In the genomic region with DNA sequence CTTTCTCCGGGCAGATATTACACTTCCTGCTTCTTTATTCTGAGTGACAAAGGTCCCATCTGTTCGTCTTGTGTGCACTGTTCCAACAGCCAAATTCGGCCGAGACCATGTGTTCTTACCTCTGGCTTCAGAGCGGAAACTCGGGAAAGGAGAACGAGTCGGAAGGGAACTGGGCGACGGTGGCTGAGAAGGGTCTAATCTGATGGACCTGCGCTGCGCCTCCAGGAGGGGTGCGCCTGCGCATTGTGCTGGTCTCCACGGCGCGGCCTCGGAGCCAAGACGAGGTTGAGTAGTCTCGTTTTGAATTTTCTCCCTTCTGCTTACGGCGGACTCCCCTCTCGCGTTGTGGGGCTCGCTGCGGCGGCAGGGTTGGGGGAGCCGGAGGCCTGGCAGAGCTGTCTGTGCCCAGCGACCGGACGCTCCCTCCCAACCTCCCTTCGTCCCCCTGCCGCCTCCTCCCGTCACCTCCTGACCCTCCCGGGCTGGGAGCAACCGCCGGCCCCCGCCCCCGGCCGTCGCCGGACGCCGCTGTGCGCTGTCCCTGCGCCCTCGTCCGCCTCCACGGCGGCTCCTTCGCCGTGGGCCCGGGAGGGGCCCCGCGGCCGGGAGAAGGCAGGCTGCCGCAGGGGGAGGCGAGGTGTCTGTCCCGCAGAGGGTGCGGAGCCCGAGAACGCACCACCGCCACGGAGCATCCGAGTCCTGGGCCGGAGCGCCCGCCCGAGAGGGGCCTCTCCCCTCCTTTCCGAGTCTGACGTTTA, we compare ENCODE assay signal across 8 mouse cellular contexts. TPM values are rescaled to one million over a fixed set of nuclear protein-coding genes. Genes with fewer than 3 reads are reported as not detected.
DNase-seq lines count a peak whose midpoint lies in the region; ATAC-seq and TF ChIP-seq lines count a peak whose summit lies in the region.

A gene (plus strand): TSS at position 224 of the 758 bp plus-strand sequence.
A gene (minus strand): TSS at position 622 of the 758 bp plus-strand sequence.

- peak; percentile 51 for TF ChIP-seq POLR2A in ES-Bruce4 (IDR thresholded peaks at IDR 0.05; ENCODE audit: insufficient read depth, low read length)

- TF ChIP-seq CTCF in ES-Bruce4 (IDR thresholded peaks at IDR 0.05; ENCODE audit: low read depth, low read length), result no peak
- no peak for TF ChIP-seq CTCF in liver, postnatal 0 days (IDR thresholded peaks at IDR 0.05; ENCODE audit: low read depth)

- peak; percentile 89 for ATAC-seq in cerebellum, adult (ENCODE audit: insufficient number of reproducible peaks, low FRiP score, low TSS enrichment)
- ATAC-seq in forebrain, embryonic 13.5 days, result peak; percentile 98
- peak; percentile 98 for ATAC-seq in liver, postnatal 0 days
- ATAC-seq in neural tube, embryonic 14.5 days (ENCODE audit: low read depth), result peak; percentile 97

- peak within 1 kb of the TSS; percentile 75 for H3K27ac ChIP-seq in ES-Bruce4 (ENCODE audit: insufficient read depth, low read length)
- H3K27ac ChIP-seq in forebrain, embryonic 13.5 days, result peak within 1 kb of the TSS; percentile 96
- peak within 1 kb of the TSS; percentile 94 for H3K27ac ChIP-seq in liver, postnatal 0 days (ENCODE audit: low read depth)
- peak within 1 kb of the TSS; percentile 93 for H3K27ac ChIP-seq in neural tube, embryonic 14.5 days (ENCODE audit: low read depth, low read length)

- H3K9me3 ChIP-seq in ES-Bruce4 (replicated peaks; ENCODE audit: control insufficient read depth, insufficient read depth, low read length, poor library complexity, severe bottlenecking), result no peaks in the 10 kb centered on the region
- H3K9me3 ChIP-seq in forebrain, embryonic 13.5 days (replicated peaks), result no peaks in the 10 kb centered on the region
- H3K9me3 ChIP-seq in liver, postnatal 0 days (ENCODE audit: low read length), result no peaks in the 10 kb centered on the region
- no peaks in the 10 kb centered on the region for H3K9me3 ChIP-seq in neural tube, embryonic 14.5 days (ENCODE audit: control insufficient read depth, low read length)

- peak; percentile 98 for DNase-seq in heart, postnatal 10 days
- peak; percentile 96 for DNase-seq in large intestine, adult 2 months (ENCODE audit: low read depth, low spot score)
- DNase-seq in liver, postnatal 0 days, result peak; percentile 96
- peak; percentile 97 for DNase-seq in testis, postnatal 10 days (ENCODE audit: low spot score)

- H3K36me3 ChIP-seq in ES-Bruce4 (ENCODE audit: control insufficient read depth, insufficient read depth, low read length, poor library complexity, severe bottlenecking), result peaks cover 13% of the 10 kb centered on the region
- peaks cover 8% of the 10 kb centered on the region for H3K36me3 ChIP-seq in forebrain, embryonic 13.5 days (ENCODE audit: poor library complexity, severe bottlenecking)
- H3K36me3 ChIP-seq in liver, postnatal 0 days (replicated peaks; ENCODE audit: insufficient read depth, low read length), result peaks cover 7% of the 10 kb centered on the region; the same call in 1 of the 2 replicates
- peaks cover 6% of the 10 kb centered on the region; the same call in 1 of the 2 replicates for H3K36me3 ChIP-seq in neural tube, embryonic 14.5 days (ENCODE audit: control insufficient read depth, insufficient read depth, low read length)

- intact Hi-C loops in heart, postnatal 10 days (cut with DNase I), result loop anchor here (10.0 kb wide), 1 partner anchor 213 kb away; no protein-coding TSS in a partner anchor

- no peaks in the 10 kb centered on the region for H3K4me1 ChIP-seq in ES-Bruce4 (ENCODE audit: control insufficient read depth, insufficient read depth, low read length)
- H3K4me1 ChIP-seq in forebrain, embryonic 13.5 days, result peaks cover 15% of the 10 kb centered on the region
- peaks cover 11% of the 10 kb centered on the region for H3K4me1 ChIP-seq in liver, postnatal 0 days (ENCODE audit: insufficient read depth)
- H3K4me1 ChIP-seq in neural tube, embryonic 14.5 days (ENCODE audit: control insufficient read depth, insufficient read depth, low read length), result peaks cover 4% of the 10 kb centered on the region; the same call in 1 of the 2 replicates

- TF ChIP-seq EP300 in ES-Bruce4 (IDR thresholded peaks at IDR 0.05; ENCODE audit: insufficient read depth, low read depth, low read length), result 0 out of 2 replicates have a peak, but pooled peaks have one; percentile 12
- TF ChIP-seq EP300 in liver, postnatal 0 days (IDR thresholded peaks at IDR 0.05; ENCODE audit: low read depth), result no peak

- H3K9ac ChIP-seq in ES-Bruce4 (ENCODE audit: low read depth, poor library complexity, severe bottlenecking), result peak within 1 kb of the TSS; percentile 92
- H3K9ac ChIP-seq in forebrain, embryonic 13.5 days, result peak within 1 kb of the TSS; percentile 96
- H3K9ac ChIP-seq in liver, postnatal 0 days (replicated peaks), result peak within 1 kb of the TSS; percentile 94
- peak within 1 kb of the TSS; percentile 95 for H3K9ac ChIP-seq in neural tube, embryonic 14.5 days (replicated peaks; ENCODE audit: low read depth, low read length)

- H3K4me3 ChIP-seq in ES-Bruce4 (ENCODE audit: low read depth, low read length), result peak within 1 kb of the TSS; percentile 99
- H3K4me3 ChIP-seq in forebrain, embryonic 13.5 days, result peak within 1 kb of the TSS; percentile 90
- peak within 1 kb of the TSS; percentile 77 for H3K4me3 ChIP-seq in liver, postnatal 0 days (ENCODE audit: low read depth, low read length)
- H3K4me3 ChIP-seq in neural tube, embryonic 14.5 days (ENCODE audit: low read depth, low read length), result peak within 1 kb of the TSS; percentile 70

- peak within 1 kb of the TSS; percentile 75 for H3K4me2 ChIP-seq in forebrain, embryonic 13.5 days
- peak within 1 kb of the TSS; percentile 81 for H3K4me2 ChIP-seq in liver, postnatal 0 days (ENCODE audit: low read depth, low read length)
- H3K4me2 ChIP-seq in neural tube, embryonic 14.5 days (ENCODE audit: low read depth, low read length), result peak within 1 kb of the TSS; percentile 76

- WGBS in forebrain, embryonic 13.5 days, result under 1% methylated on average over 68 of the region's 71 CpGs
- under 1% methylated on average over 71 of the region's 71 CpGs for WGBS in large intestine, adult 2 months
- WGBS in liver, postnatal 0 days (ENCODE audit: insufficient replicate concordance), result under 1% methylated on average over 69 of the region's 71 CpGs
- 2% methylated on average over 65 of the region's 71 CpGs for WGBS in neural tube, embryonic 14.5 days

- no peaks in the 10 kb centered on the region for H3K27me3 ChIP-seq in ES-Bruce4 (ENCODE audit: control insufficient read depth, insufficient read depth, low read length, poor library complexity, severe bottlenecking)
- H3K27me3 ChIP-seq in forebrain, embryonic 13.5 days, result no peaks in the 10 kb centered on the region
- no peaks in the 10 kb centered on the region for H3K27me3 ChIP-seq in liver, postnatal 0 days (ENCODE audit: insufficient read depth, low read length)
- H3K27me3 ChIP-seq in neural tube, embryonic 14.5 days (ENCODE audit: control insufficient read depth, insufficient read depth, low read length), result no peaks in the 10 kb centered on the region

RNA-seq across cellular contexts. Expression of the first gene that starts in this region (rescaled TPM):
- polyA plus RNA-seq in ES-Bruce4 (2011; ENCODE audit: insufficient read depth, insufficient read length, low read depth, missing spikeins), result 18.3 and 24.8 TPM in 2 replicates
- polyA plus RNA-seq in forebrain, embryonic 13.5 days (2015; fragmentation: Nextera tagmentation; extraction: Ambion mirVana), result 6.6 and 6.9 TPM in 2 replicates
- 1 to 10 TPM; 7.4 to 9.3 TPM for total RNA-seq in heart, postnatal 10 days (2021)
- polyA plus RNA-seq in large intestine, adult 2 months (2012; rRNA removed), result 0.90 and 1.4 TPM in 2 replicates
- polyA plus RNA-seq in liver, postnatal 0 days (2015; fragmentation: Nextera tagmentation; extraction: Ambion mirVana), result 1.3 and 1.7 TPM in 2 replicates
- polyA plus RNA-seq in neural tube, embryonic 14.5 days (2014; fragmentation: Nextera tagmentation; extraction: Ambion mirVana), result 11.7 and 12.2 TPM in 2 replicates

RNA-seq across cellular contexts. Expression of the second gene that starts in this region (rescaled TPM):
- 81.4 and 85.9 TPM in 2 replicates for polyA plus RNA-seq in ES-Bruce4 (2011; ENCODE audit: insufficient read depth, insufficient read length, low read depth, missing spikeins)
- 50.8 and 54.0 TPM in 2 replicates for polyA plus RNA-seq in forebrain, embryonic 13.5 days (2015; fragmentation: Nextera tagmentation; extraction: Ambion mirVana)
- 10 to 100 TPM; 11.2 to 11.9 TPM for total RNA-seq in heart, postnatal 10 days (2021)
- polyA plus RNA-seq in large intestine, adult 2 months (2012; rRNA removed), result 4.2 and 6.1 TPM in 2 replicates
- polyA plus RNA-seq in liver, postnatal 0 days (2015; fragmentation: Nextera tagmentation; extraction: Ambion mirVana), result 23.3 and 23.8 TPM in 2 replicates
- 46.8 and 47.6 TPM in 2 replicates for polyA plus RNA-seq in neural tube, embryonic 14.5 days (2014; fragmentation: Nextera tagmentation; extraction: Ambion mirVana)

Comparison
In these comparisons a context has a peak if more than half of its experiments do, and no peak if none do; other contexts are left out.
1. Peak in every context shown above with its lines: DNase-seq, ATAC-seq, H3K4me3 ChIP-seq and H3K27ac ChIP-seq.